Mouse (Mus musculus) ES-Bruce4 (cell line): ENCODE measurements around the gene Pkd1l2. TPM values are rescaled to one million over a fixed set of nuclear protein-coding genes. Genes with fewer than 3 reads are reported as not detected.

Experiments used
- H3K27ac ChIP-seq: 2 replicates; pipeline ENCODE4 v1.5.1; 2012; ENCODE audit warnings: low read length, inconsistent platforms; ENCODE audit not compliant: insufficient read depth
- H3K27me3 ChIP-seq: 2 replicates; pipeline ENCODE4 v1.6.1; 2012; ENCODE audit warnings: mild to moderate bottlenecking, low read length, inconsistent platforms; ENCODE audit not compliant: control insufficient read depth, poor library complexity, insufficient read depth, severe bottlenecking
- H3K36me3 ChIP-seq: 2 replicates; pipeline ENCODE4 v1.6.1; 2012; ENCODE audit warnings: inconsistent platforms, mild to moderate bottlenecking, low read length, moderate library complexity; ENCODE audit not compliant: control insufficient read depth, poor library complexity, insufficient read depth, severe bottlenecking
- H3K4me1 ChIP-seq: one replicate; pipeline ENCODE4 v1.8.1; 2011; ENCODE audit warnings: low read length; ENCODE audit not compliant: control insufficient read depth, insufficient read depth
- H3K4me3 ChIP-seq: 2 replicates; pipeline ENCODE4 v1.5.1; 2011; ENCODE audit warnings: low read depth, mild to moderate bottlenecking, low read length
- H3K9ac ChIP-seq: 2 replicates; pipeline ENCODE4 v1.6.1; 2012; ENCODE audit warnings: low read depth, mild to moderate bottlenecking, inconsistent platforms; ENCODE audit not compliant: poor library complexity, severe bottlenecking
- H3K9me3 ChIP-seq: replicated peaks from 2 replicates; pipeline ENCODE4 v1.6.1; 2012; ENCODE audit warnings: mild to moderate bottlenecking, low read length, inconsistent platforms; ENCODE audit not compliant: control insufficient read depth, poor library complexity, insufficient read depth, severe bottlenecking
- CTCF ChIP-seq: IDR thresholded peaks from one replicate; pipeline ENCODE4 v1.8.1; 2011; ENCODE audit warnings: low read depth, low read length
- EP300 ChIP-seq: IDR thresholded peaks from 2 replicates; pipeline ENCODE4 v1.6.1; 2011; ENCODE audit warnings: low read depth, low read length; ENCODE audit not compliant: insufficient read depth
- POLR2A ChIP-seq: IDR thresholded peaks from one replicate; pipeline ENCODE4 v1.8.1; 2011; ENCODE audit warnings: low read length; ENCODE audit not compliant: insufficient read depth
- polyA plus RNA-seq: library from polyadenylated mRNA; stranded (reverse); fragments of >200 nt; gene quantifications from 2 replicates; pipeline ENCODE4 v1.2.4, GENCODE M21; 2011; ENCODE audit warnings: low read depth; ENCODE audit not compliant: missing spikeins, insufficient read depth, insufficient read length

Pkd1l2 gene
- polyA plus RNA-seq, 1 experiment: 0.84 TPM

GRCm38 (mm10) chr8:117019323-117020275 lies 62.6 kb downstream of the Pkd1l2 start:
- Histone ChIP-seq H3K27me3 (no peaks in the 10 kb centered on the region), H3K4me3 (no peak overlapping the region), H3K27ac (no peak overlapping the region), H3K9ac (no peak overlapping the region), H3K4me1 (peaks cover 5% of the 10 kb centered on the region), H3K36me3 (no peaks in the 10 kb centered on the region), H3K9me3 (no peaks in the 10 kb centered on the region)
- TF ChIP-seq EP300: no peak
- TF ChIP-seq CTCF: no peak
- TF ChIP-seq POLR2A: no peak

DNA sequence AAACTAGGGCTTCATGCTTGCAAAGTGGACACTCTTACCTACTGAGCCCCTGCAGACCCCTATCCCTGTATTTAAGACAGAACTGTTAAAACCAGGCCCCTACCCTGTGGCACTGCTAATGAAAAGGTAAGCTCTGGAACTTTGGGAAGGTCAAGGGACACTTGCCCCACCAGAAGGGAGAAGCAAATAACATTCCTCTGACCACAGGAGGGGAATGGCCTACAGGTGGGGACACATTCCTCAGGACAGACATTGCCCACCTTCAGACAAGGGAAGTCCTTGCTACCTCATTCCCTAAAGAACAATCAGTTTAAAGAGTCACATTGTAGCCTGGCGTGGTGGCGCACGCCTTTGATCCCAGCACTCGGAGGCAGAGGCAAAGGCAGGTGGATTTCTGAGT lies 64.4 kb downstream of the Pkd1l2 start:
- peaks cover 5% of the 10 kb centered on the region for H3K4me1 ChIP-seq
- no peaks in the 10 kb centered on the region for H3K27me3 ChIP-seq
- no peaks in the 10 kb centered on the region for H3K36me3 ChIP-seq
- H3K27ac ChIP-seq: no peak overlapping the region
- H3K4me3 ChIP-seq: no peak overlapping the region
- no peaks in the 10 kb centered on the region for H3K9me3 ChIP-seq
- TF ChIP-seq CTCF (no peak), EP300 (0 out of 2 replicates have a peak, but pooled peaks have one; percentile 50), POLR2A (no peak)
- no peak overlapping the region for H3K9ac ChIP-seq

GRCm38 (mm10) chr8:117017006-117017405 lies 65.2 kb downstream of the Pkd1l2 start:
- TF ChIP-seq EP300 (0 out of 2 replicates have a peak, but pooled peaks have one; percentile 40), POLR2A (no peak), CTCF (no peak)
- Histone ChIP-seq H3K9me3 (no peaks in the 10 kb centered on the region), H3K27me3 (no peaks in the 10 kb centered on the region), H3K36me3 (no peaks in the 10 kb centered on the region), H3K27ac (no peak overlapping the region), H3K9ac (no peak overlapping the region), H3K4me3 (no peak overlapping the region), H3K4me1 (peaks cover 5% of the 10 kb centered on the region)

DNA sequence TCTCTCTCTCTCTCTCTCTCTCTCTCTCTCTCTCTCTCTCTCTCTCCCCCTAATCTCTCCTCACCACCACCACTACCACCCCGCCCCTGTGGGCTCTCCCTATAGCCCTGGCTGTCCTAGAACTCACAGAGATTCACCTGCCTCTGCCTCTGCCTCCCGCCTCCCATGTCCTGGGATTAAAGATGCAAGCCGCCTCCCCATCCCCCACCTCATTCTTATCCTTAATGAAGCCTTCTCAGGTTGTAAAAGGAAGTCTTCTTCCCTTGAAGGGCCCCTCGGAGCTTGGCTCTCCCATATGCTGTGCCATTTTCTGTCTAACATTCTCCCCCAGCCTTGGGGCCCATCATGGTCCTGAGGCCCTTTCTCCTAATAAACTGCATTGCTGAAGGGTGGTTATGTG lies 66.6 kb downstream of the Pkd1l2 start:
- no peak overlapping the region for H3K4me3 ChIP-seq
- no peaks in the 10 kb centered on the region for H3K27me3 ChIP-seq
- H3K4me1 ChIP-seq: peaks cover 5% of the 10 kb centered on the region
- H3K9me3 ChIP-seq: no peaks in the 10 kb centered on the region
- no peak overlapping the region for H3K27ac ChIP-seq
- no peak overlapping the region for H3K9ac ChIP-seq
- TF ChIP-seq POLR2A (no peak), CTCF (no peak), EP300 (no peak)
- no peaks in the 10 kb centered on the region for H3K36me3 ChIP-seq

DNA sequence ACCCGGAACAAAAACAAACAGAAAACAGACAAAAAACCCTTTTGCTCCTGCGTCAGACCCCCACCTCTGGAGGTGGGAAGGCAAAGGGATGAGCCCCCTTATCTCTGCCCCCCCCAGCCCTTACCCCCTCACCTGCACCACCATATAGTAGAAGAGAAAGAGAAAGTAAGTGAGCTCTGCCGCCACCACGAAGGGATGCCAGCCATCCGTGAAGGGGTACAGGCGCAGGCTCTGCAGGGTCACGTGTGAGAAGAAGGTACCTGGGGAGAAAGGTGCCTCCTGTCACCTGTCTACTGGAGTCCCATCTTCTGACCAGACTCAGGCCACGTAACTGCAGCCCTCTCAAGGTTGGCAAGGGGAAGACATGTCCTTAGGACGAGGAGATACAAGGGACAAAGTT lies 70.9 kb downstream of the Pkd1l2 start:
- Histone ChIP-seq H3K27ac (no peak overlapping the region), H3K27me3 (no peaks in the 10 kb centered on the region), H3K36me3 (no peaks in the 10 kb centered on the region), H3K4me3 (no peak overlapping the region), H3K4me1 (no peaks in the 10 kb centered on the region), H3K9ac (no peak overlapping the region), H3K9me3 (peaks cover 14% of the 10 kb centered on the region)
- TF ChIP-seq EP300 (no peak), CTCF (no peak), POLR2A (no peak)

GRCm38 (mm10) chr8:116994016-116994716 lies 88.1 kb downstream of the Pkd1l2 start:
- H3K9me3 ChIP-seq: no peaks in the 10 kb centered on the region
- H3K27me3 ChIP-seq: no peaks in the 10 kb centered on the region
- no peaks in the 10 kb centered on the region for H3K4me1 ChIP-seq
- H3K4me3 ChIP-seq: peak overlapping the region; percentile 85
- TF ChIP-seq CTCF (no peak), EP300 (no peak), POLR2A (no peak)
- H3K9ac ChIP-seq: peak overlapping the region; percentile 69
- H3K27ac ChIP-seq: peak overlapping the region; percentile 88
- H3K36me3 ChIP-seq: peaks cover 19% of the 10 kb centered on the region
